In genomic region chr3:85377505-85377904, GRCm38 (mm10) we compare ENCODE assay signal across 18 mouse cellular contexts.
DNase-seq lines count a peak whose midpoint lies in the region; ATAC-seq and TF ChIP-seq lines count a peak whose summit lies in the region.
"Had no signal": no experiment of that assay in that cellular context is flagged by ENCODE, and none has a peak within 500 bp of the region (broad histone marks: within the 10 kb centered on the region; RNA-seq: fewer than 3 reads in every experiment).

No protein-coding gene starts in this region.

- no peak for ATAC-seq in heart, postnatal 0 days (ENCODE audit: insufficient read depth, low read depth)
- no peak for ATAC-seq in megakaryocyte progenitor cell, adult 5-6 weeks (replicated peaks; ENCODE audit: poor library complexity)
- ATAC-seq: activated CD4-positive, CD25-positive, alpha-beta regulatory T cell, adult 4 months; forebrain, embryonic 13.5 days had no signal

- H3K27ac ChIP-seq in heart, postnatal 0 days (ENCODE audit: low read depth): peak overlapping the region; percentile 84
- H3K27ac ChIP-seq: forebrain, embryonic 13.5 days; hindbrain, embryonic 12.5 days; limb, embryonic 13.5 days; liver, embryonic 13.5 days; lung, embryonic 15.5 days; midbrain, embryonic 10.5 days had no signal

- TF ChIP-seq EP300 in heart, postnatal 0 days (IDR thresholded peaks at IDR 0.05; ENCODE audit: low read depth): no peak

- peak; percentile 32 to 45 for DNase-seq in cerebellum, postnatal 14 days
- DNase-seq in cerebellum, postnatal 4 days (ENCODE audit: low spot score in 2 of 2): no peak
- DNase-seq in heart, postnatal 0 days (ENCODE audit: low spot score): no peak
- no peak for DNase-seq in heart, adult 9 months (ENCODE audit: low spot score in 2 of 2)
- DNase-seq in right cerebral cortex, adult 18-20 months: peak; percentile 61
- no peak for DNase-seq in right cerebral cortex, postnatal 14 days
- DNase-seq: liver, embryonic 13.5 days; spleen, adult 18-20 months; thymus, postnatal 36 days had no signal

- H3K36me3 ChIP-seq in heart, postnatal 0 days (replicated peaks; ENCODE audit: control insufficient read depth, insufficient read depth, low read length): no peaks in the 10 kb centered on the region
- H3K36me3 ChIP-seq: G1E; hindbrain, embryonic 12.5 days; limb, embryonic 13.5 days; liver, embryonic 13.5 days; lung, embryonic 15.5 days; midbrain, embryonic 10.5 days had no signal

- H3K4me2 ChIP-seq in heart, postnatal 0 days (ENCODE audit: low read depth, low read length): no peak overlapping the region
- H3K4me2 ChIP-seq: forebrain, embryonic 13.5 days; hindbrain, embryonic 12.5 days; limb, embryonic 13.5 days; liver, embryonic 13.5 days; lung, embryonic 15.5 days had no signal

- no peak for TF ChIP-seq CTCF in heart, postnatal 0 days (IDR thresholded peaks at IDR 0.05; ENCODE audit: low read depth)

- 87% methylated on average over 3 of the region's 3 CpGs for WGBS in heart, postnatal 0 days

- H3K4me1 ChIP-seq in heart, postnatal 0 days (ENCODE audit: control insufficient read depth, insufficient read depth): peaks cover 14% of the 10 kb centered on the region; the same call in 1 of the 2 replicates
- H3K4me1 ChIP-seq: forebrain, embryonic 13.5 days; liver, embryonic 13.5 days had no signal

- no peaks in the 10 kb centered on the region for H3K9me3 ChIP-seq in heart, postnatal 0 days (replicated peaks; ENCODE audit: control insufficient read depth, low read length)
- H3K9me3 ChIP-seq: forebrain, embryonic 13.5 days; G1E; hindbrain, embryonic 12.5 days; liver, embryonic 13.5 days; lung, embryonic 15.5 days; midbrain, embryonic 10.5 days had no signal

- no peaks in the 10 kb centered on the region for H3K27me3 ChIP-seq in heart, postnatal 0 days (ENCODE audit: control insufficient read depth, insufficient read depth, low read length)
- H3K27me3 ChIP-seq: forebrain, embryonic 13.5 days; hindbrain, embryonic 12.5 days; limb, embryonic 13.5 days; liver, embryonic 13.5 days; lung, embryonic 15.5 days had no signal

- H3K9ac ChIP-seq in heart, postnatal 0 days (replicated peaks; ENCODE audit: low read depth, low read length): no peak overlapping the region
- H3K9ac ChIP-seq: forebrain, embryonic 13.5 days; hindbrain, embryonic 12.5 days; limb, embryonic 13.5 days; liver, embryonic 13.5 days; lung, embryonic 15.5 days had no signal

- H3K4me3 ChIP-seq in heart, postnatal 0 days (ENCODE audit: low read depth, low read length): no peak overlapping the region
- H3K4me3 ChIP-seq: erythroblast, embryonic 14.5 days; forebrain, embryonic 13.5 days; hindbrain, embryonic 12.5 days; limb, embryonic 13.5 days; liver, embryonic 13.5 days; lung, embryonic 15.5 days; midbrain, embryonic 10.5 days had no signal

Comparison
In these comparisons a context has a peak if more than half of its experiments do, and no peak if none do; other contexts are left out.
1. DNase-seq: peak in cerebellum, postnatal 14 days (2 of 2) and right cerebral cortex, adult 18-20 months (single experiment); none in cerebellum, postnatal 4 days (0 of 2), heart, postnatal 0 days (single experiment), heart, adult 9 months (0 of 2) and right cerebral cortex, postnatal 14 days (single experiment).